Mouse (Mus musculus): ENCODE measurements around the gene Ralgps2.

Ralgps2 gene

DNA sequence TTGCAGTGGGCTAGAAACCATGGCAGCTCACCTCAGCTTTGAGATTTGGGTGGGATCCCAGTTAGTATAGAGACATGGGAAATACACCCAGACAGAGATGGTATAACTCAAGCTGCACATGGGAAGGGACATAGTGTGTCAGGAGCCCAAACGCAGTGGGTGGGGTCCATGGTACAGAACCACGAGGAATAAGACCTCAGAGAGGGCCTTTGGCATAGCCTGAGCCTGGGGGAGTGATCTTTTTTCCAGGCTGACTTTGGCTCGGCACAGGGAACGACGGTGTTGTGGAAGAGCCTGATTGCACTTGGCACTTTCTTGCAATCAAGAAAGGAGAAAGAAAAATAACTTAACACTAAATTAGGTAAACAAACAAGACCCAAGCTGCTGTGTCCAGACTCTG, 170.3 kb downstream of the Ralgps2 start:
- no peak for DNase-seq (ENCODE audit: low read depth)

DNA sequence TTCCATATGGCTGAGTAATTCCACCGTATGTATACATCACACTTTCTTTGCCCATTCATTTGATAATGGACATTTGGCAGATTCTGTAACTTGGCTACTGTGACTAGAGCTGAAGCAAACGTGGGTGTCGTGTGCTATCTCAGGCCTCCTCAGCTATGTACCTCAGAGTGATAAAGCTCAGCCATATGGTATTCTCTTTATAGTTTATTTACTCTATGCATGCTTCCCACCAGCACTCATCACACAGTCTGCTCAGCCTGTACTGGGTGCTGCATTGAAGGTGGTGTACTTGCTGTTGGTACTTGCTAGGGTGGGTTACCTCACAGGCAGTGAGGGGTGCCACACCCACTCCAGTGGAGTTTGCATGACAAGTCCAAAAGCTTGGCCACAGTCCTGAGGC, 174.1 kb downstream of the Ralgps2 start:
- no peak for DNase-seq (ENCODE audit: low read depth)

DNA sequence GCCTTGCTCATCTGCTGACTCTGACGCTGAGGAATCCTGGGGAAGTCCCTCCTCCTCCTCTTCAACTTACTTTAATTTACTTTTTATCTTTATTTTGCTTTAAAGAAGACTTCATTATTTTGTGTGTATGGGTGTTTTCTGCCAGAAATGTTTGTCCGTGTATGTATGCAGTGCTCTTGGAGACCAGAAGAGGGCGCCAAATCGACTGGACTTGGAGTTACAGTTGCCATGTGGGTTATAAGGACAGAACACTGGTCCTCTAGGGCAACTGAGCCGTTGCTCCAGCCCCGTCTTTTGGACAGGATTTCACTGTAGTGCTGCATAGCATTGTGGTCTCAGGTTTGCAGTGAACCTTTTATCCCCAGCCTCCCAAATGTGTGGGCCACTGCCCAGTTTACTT, 174.8 kb downstream of the Ralgps2 start:
- DNase-seq (ENCODE audit: low read depth) = no peak

DNA sequence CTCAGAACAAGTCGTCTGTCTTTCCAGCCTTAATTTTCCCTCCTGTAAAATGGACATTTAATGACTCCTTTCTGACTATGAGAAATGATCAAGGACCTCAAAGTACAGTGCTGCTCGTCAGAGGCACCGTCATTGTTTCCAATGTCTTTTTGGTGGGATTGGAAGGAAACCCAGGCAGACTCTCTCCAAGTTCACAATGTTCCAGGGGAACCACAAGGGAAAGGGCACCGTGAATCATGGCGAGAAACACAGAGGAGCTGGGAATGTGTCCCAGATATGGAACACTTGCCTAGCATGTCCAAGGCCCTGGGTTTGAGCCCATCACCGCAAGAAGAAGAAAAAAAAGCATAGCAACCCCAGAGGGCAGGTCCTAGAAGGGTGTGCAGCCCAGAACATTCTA, 176.1 kb downstream of the Ralgps2 start:
- no peak for DNase-seq (ENCODE audit: low read depth)

DNA sequence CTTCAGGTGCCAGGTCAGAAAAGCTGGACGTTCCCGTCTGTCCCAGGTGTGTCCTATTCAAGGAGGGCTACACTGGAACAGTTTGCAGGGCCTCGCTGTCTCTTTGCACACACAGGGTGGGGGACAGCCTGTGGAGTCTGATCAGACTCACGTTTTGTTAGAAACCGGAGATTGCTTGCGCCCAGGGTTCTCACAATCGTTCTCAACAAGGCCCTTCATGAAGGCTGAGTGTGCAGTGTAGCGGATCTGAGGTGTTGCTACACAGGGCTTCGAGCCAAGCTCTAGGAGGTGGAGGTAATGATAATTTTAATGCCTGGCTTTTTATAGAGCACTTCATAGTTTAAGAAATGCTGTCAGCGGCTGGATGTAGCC, 178.0 kb downstream of the Ralgps2 start:
- peak; percentile 60 for DNase-seq (ENCODE audit: low read depth)

DNA sequence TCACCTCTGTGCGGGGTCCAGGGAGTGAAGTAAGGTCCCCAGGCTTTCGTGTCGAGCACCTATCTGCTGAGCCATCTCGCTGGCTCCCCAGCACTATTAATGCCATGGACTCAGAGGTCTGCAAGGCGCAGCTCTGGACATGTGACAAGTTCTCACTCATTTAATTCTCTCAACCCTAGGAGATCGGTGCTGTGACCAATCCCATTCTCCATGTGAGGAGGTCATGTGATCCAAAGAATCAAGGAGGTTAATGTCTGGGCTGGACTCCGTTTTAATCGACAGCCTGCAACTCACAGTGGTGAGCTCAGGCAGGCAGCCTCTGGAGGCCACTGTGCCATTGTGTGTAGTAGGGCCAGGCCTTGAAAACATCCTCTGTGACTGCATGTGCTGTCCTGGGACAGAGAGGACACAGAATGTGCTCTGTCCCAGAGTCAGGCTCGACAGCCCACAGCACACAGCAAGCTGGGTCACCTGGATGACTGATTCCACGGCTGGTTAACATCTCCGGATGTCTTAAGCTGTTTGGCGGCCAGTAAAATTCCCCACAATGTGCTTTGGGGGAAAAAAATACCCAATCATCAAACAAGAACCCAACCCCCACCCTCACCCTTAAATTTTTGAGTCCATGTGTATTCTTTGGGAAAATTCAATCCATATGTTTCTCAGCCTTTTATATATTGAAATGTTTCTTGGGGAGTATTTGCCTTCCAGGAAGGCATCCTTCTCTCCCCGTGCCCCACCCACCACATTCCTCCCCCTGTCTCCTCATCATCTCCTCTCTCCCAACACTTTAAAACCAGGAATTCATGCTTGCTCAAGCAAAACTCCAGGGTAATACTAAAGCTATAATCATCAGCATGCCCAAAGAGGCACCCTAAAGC, 178.6 kb downstream of the Ralgps2 start:
- peak; percentile 65 for DNase-seq (ENCODE audit: low read depth)

DNA sequence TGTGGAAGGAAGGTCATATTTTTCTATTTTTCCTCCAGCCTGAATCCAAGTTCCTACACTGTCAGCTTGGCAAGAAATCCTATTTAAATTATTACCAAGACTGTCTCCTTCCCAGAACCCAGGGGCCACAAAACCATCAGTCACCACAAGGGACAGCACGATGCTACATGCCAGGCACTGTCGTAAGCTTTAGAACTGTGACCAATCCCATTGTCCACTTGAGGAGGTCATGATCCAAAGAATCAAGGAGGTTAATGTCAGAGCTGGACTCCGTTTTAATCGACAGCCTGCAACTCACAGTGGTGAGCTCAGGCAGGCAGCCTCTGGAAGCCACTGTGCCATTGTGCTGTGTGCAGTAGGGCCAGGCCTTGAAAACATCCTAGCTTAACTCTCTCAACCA, 181.1 kb downstream of the Ralgps2 start:
- DNase-seq (ENCODE audit: low read depth) = no peak

DNA sequence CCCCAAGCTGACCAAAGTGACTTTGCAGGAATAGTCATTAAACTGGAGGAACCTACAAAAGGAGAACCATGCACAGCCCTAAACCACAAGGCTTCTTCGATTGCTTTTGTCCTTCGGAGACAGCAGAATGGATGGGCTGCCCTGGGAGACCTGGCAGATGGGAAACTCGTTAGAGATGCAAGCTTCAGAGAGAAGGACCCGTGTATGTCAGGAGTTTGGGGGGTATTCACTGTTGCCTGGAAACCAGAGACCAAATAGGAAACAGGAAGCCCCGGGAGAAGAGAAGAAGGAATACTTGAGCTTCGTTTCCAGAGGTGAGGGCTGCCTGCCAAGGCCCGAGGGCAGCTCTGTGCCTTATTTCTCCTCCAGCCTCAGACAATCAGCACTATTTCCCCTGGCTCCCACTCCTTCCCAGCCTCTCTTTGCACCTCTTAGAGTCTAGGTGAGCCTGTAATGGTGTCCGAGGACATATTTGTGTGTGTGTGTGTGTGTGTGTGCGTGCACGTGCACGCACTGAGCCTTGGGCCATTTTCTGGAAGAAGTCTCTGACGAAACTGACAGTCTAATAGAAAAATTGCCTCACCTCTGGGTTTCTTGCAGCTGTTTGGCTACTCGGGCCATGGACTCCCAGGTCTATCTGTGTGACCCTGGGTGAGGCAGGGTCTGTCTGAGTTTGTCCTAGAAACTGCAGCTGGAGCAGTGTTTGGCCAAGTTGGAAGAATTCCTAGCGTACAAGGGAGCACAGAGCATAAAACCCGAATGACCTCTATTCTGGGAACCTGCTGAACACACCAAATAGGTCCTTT, 184.6 kb downstream of the Ralgps2 start:
- peak; percentile 42 for DNase-seq (ENCODE audit: low read depth)

Measured in NIH3T3 (cell line).